Mouse (Mus musculus) thymus, adult 2 months (tissue): ENCODE results near the gene Cog2.

Source experiments
- CTCF ChIP-seq: fragments of 200-500 bp; IDR thresholded peaks from 2 replicates; pipeline ENCODE4 v1.5.1; 2012; ENCODE audit warnings: mild to moderate bottlenecking, control low read depth, low read length, moderate library complexity, borderline replicate concordance; ENCODE audit not compliant: control insufficient read depth, poor library complexity, insufficient read depth; ENCODE audit errors: extremely low read depth
- POLR2A ChIP-seq: fragments of 200-500 bp; IDR thresholded peaks from 2 replicates; pipeline ENCODE4 v1.6.1; 2012; ENCODE audit warnings: mild to moderate bottlenecking, low read length, control low read depth, moderate library complexity; ENCODE audit not compliant: control insufficient read depth, poor library complexity, insufficient read depth; ENCODE audit errors: extremely low read depth

- TF ChIP-seq CTCF: no peak
- no peak for TF ChIP-seq POLR2A
These were observed 10.4 kb downstream of the Cog2 start for GRCm38 (mm10) chr8:124530996-124531395.
